Mouse (Mus musculus): ENCODE measurements around the gene Atp13a3.

- no peak for TF ChIP-seq CTCF (IDR thresholded peaks at IDR 0.05; ENCODE audit: control insufficient read depth, insufficient read depth, insufficient replicate concordance, low read depth, low read length)
- no peak for TF ChIP-seq POLR2A (IDR thresholded peaks at IDR 0.05; ENCODE audit: control insufficient read depth, low read depth, low read length)
Observed at GRCm38 (mm10) chr16:30278406-30278805, 127.4 kb downstream of the Atp13a3 start.
